Mouse (Mus musculus) forebrain, embryonic 15.5 days (tissue): ENCODE measurements at regions not wholly inside any gene's neighbourhood (a gene's known extent, or its start where the extent isn't known, plus 50 kb on each side); places are given as distances from the start of the nearest gene placed in this dataset.

ENCODE experiments used
- ATAC-seq: fragments of 200-750 bp; cut with Nextera tagmentation; replicated peaks from 2 replicates; pipeline ENCODE4 v1.8.0; 2017; ENCODE audit warnings: mild to moderate bottlenecking, moderate TSS enrichment, moderate library complexity
- H3K27ac ChIP-seq: fragments of 300-500 bp; sonication (generic); replicated peaks from 2 replicates; pipeline ENCODE4 v1.5.1; 2015; ENCODE audit warnings: mild to moderate bottlenecking, inconsistent platforms
- H3K27me3 ChIP-seq: fragments of 300-500 bp; sonication (generic); 2 replicates; pipeline ENCODE4 v1.6.1; 2015; ENCODE audit warnings: inconsistent platforms
- H3K36me3 ChIP-seq: fragments of 300-500 bp; sonication (generic); 2 replicates; pipeline ENCODE4 v1.6.1; 2015; ENCODE audit warnings: mild to moderate bottlenecking, inconsistent platforms
- H3K4me1 ChIP-seq: fragments of 300-500 bp; sonication (generic); 2 replicates; pipeline ENCODE4 v1.6.1; 2015; ENCODE audit warnings: inconsistent platforms
- H3K4me2 ChIP-seq: fragments of 300-500 bp; sonication (generic); replicated peaks from 2 replicates; pipeline ENCODE4 v1.6.1; 2015; ENCODE audit warnings: mild to moderate bottlenecking, inconsistent platforms
- H3K4me3 ChIP-seq: fragments of 300-500 bp; sonication (generic); 2 replicates; pipeline ENCODE4 v1.5.1; 2015; ENCODE audit warnings: mild to moderate bottlenecking, inconsistent platforms
- H3K9ac ChIP-seq: fragments of 300-500 bp; sonication (generic); replicated peaks from 2 replicates; pipeline ENCODE4 v1.6.1; 2015; ENCODE audit warnings: mild to moderate bottlenecking, inconsistent platforms
- H3K9me3 ChIP-seq: fragments of 300-500 bp; sonication (generic); 2 replicates; pipeline ENCODE4 v1.6.1; 2016; ENCODE audit warnings: inconsistent platforms
- WGBS: fragments of 180-500 bp; shearing (Covaris S2); methylation state at CpG from one replicate; pipeline ENCODE4 v1.1.7; 2015; ENCODE audit warnings: mixed read lengths; 5-methylcytosine and 5-hydroxymethylcytosine counted together

DNA sequence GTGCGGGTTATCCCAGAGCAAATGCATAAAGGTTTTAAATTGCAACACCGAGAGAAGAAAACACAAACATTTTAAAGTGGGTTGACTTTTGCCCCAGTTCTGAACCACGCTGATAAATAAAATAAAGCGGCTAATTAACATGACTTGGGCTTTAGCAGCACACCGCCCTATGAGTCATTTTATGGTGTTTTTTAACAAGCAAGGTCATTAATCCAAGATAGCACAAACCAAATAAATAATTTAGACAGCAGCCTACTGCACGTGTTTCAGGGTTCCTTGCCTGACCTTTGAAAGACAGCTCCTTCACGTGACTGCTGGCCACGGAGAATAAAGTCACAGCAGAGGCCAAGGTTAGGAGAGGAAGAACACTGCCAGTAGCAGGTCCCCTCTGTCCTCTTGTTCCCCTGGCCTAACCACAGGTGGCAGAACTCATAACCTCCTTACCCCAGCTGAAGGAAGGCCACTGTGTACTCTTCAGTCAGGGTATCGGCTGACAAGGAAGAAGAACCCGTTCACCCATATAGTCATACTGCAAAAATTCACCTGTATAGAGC is 371.8 kb upstream of the Acvr2a start:
- H3K9me3 ChIP-seq: no peaks in the 10 kb centered on the region
- H3K27ac ChIP-seq: no peak overlapping the region
- peaks cover 17% of the 10 kb centered on the region for H3K4me1 ChIP-seq
- no peak overlapping the region for H3K4me3 ChIP-seq
- H3K9ac ChIP-seq: no peak overlapping the region
- H3K4me2 ChIP-seq: no peak overlapping the region
- 78% methylated on average over 10 of the region's 10 CpGs for WGBS
- H3K27me3 ChIP-seq: no peaks in the 10 kb centered on the region
- ATAC-seq: no peak
- no peaks in the 10 kb centered on the region for H3K36me3 ChIP-seq

DNA sequence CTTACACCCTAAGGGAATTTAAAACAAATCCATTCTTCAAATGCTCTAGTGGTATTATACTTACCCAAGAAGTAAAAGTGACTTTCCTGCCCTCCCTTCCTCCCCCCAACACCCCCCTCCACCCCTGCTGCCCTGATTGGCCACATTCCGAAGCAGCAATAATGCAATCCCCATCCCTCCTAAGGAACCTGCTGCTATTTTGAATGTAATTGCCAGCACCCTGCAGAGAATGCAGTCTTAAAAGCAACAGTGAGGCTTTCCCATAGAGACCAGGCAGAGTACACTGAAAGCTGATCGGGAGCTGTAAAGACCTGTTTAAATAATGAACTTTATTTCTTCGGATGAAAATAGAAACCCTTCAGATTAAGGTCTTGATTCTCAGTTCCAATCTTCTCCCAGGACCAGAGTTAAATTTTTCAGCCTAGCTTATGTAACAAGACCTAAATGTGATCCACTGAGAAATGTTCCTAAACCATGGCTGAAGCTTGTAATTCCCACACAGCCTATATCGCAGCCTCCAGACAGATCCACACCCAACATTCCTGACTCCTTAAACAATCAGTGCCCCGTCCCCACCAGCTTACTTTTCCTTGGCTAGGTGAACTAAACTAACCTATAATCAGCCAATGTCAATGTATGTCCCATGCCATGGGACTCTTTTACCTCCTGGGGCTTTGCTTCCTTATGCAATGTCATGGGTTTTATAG is 367.9 kb upstream of the Acvr2a start:
- ATAC-seq: no peak
- Histone ChIP-seq H3K4me1 (peaks cover 16% of the 10 kb centered on the region), H3K9me3 (no peaks in the 10 kb centered on the region), H3K36me3 (no peaks in the 10 kb centered on the region), H3K4me3 (no peak overlapping the region), H3K9ac (no peak overlapping the region), H3K27me3 (no peaks in the 10 kb centered on the region), H3K27ac (no peak overlapping the region), H3K4me2 (no peak overlapping the region)
- WGBS: 5% methylated on average over 5 of the region's 5 CpGs

DNA sequence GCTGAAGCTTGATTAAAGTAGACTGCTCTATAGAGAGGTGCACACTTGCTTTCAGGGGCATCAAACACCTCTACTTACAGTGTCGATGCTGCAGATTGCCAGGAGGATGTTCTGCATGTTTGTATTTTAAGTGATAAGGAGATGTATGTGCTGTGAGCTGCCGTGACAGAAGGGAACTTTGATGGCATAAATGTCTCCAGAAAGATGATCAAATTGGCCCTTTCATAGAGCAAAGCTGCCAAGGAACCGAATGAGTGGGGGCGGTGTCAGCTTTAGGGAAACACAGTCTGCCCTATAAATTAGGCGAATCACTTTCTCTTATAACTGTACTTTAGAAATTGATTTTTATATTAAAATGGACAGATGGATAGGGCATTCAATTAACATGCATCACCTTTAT is 367.3 kb upstream of the Acvr2a start:
- Histone ChIP-seq H3K4me2 (no peak overlapping the region), H3K27ac (no peak overlapping the region), H3K9me3 (no peaks in the 10 kb centered on the region), H3K4me3 (no peak overlapping the region), H3K27me3 (no peaks in the 10 kb centered on the region), H3K9ac (no peak overlapping the region), H3K4me1 (peaks cover 11% of the 10 kb centered on the region; the same call in 1 of the 2 replicates), H3K36me3 (no peaks in the 10 kb centered on the region)
- 54% methylated on average over 5 of the region's 5 CpGs for WGBS
- ATAC-seq: no peak

DNA sequence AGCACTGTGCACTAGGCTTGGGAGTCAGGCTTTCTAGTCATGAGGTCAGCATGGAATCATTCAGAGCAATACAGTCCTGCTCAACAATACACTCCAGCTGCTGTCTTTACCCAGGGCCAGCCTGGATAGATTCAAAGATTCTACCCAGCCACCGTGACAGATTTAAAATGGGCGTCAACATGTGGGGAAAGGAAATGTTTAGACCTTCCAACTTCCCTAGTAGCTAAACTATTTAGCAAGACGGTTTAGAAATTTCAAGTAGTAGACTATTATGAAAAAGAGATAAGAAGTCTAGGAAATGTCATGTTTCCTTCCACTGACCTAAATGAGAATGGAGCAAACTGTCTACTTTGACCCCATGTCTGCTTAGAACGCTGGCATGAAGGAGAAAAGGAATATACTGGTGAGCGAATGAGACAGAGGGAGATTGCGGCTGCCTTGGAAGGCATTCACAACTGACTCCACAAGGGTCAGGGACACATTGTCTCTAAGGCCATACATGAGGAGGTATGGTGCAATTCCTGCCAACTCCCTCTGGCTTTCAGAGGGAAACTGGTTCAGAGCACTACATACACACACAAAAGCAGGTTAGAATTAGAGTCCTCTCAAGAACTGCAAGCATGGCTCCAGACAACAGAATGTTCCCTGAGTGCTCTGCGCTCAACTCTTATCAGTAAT is 364.6 kb upstream of the Acvr2a start:
- ATAC-seq: no peak
- Histone ChIP-seq H3K9ac (no peak overlapping the region), H3K27ac (no peak overlapping the region), H3K9me3 (no peaks in the 10 kb centered on the region), H3K4me1 (0 out of 2 replicates have a peak, but pooled peaks cover 9% of the 10 kb centered on the region), H3K4me2 (no peak overlapping the region), H3K4me3 (no peak overlapping the region), H3K36me3 (no peaks in the 10 kb centered on the region), H3K27me3 (no peaks in the 10 kb centered on the region)
- 93% methylated on average over 7 of the region's 7 CpGs for WGBS

DNA sequence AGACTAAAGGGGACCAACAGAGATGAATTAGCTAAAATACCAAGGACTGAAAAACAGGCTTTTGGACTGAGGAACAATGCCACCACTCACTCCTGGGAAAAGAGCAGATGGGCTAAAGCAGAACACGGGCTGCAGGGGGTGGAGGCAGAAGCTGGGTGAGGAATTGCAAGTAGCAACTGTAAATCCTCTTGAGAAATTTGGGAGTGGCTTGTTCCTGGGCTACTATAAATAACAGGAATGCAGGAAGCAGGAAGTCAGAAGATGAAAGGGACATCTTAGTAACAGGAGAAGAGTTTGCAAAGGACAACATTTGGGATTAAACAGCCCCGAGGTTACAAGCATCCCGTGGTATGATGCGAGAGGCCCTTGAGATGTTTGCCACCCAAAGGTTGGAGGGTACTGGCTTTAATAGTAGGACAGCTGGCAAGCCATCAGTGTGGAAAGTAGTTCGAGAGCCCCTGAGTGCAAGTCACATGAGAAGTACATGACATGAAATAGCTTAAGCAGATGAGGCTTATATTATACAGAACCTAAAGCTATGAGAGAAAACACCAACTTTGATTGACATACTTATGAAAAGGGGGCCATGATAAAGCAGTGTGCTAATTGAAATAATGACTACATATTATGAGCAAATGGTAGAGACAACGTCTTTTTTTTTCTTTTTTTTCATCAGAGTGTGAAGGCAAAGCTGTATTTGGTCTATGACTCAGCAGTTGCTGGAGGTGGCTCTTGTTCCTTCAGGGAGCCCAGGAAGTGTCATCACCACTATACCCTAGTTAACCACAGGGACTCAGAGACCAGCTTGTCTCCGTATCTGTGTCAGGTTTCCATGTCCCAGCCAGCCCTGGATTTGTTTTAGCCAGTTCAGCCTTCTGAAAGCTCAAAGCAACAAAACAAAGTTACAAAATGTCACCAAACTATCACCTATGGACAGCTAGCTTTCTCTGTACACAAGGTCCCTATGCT is 357.6 kb upstream of the Acvr2a start:
- Histone ChIP-seq H3K4me2 (no peak overlapping the region), H3K27ac (no peak overlapping the region), H3K9ac (no peak overlapping the region), H3K36me3 (no peaks in the 10 kb centered on the region), H3K4me3 (no peak overlapping the region), H3K4me1 (no peaks in the 10 kb centered on the region), H3K9me3 (no peaks in the 10 kb centered on the region), H3K27me3 (no peaks in the 10 kb centered on the region)
- 68% methylated on average over 7 of the region's 7 CpGs for WGBS
- no peak for ATAC-seq

DNA sequence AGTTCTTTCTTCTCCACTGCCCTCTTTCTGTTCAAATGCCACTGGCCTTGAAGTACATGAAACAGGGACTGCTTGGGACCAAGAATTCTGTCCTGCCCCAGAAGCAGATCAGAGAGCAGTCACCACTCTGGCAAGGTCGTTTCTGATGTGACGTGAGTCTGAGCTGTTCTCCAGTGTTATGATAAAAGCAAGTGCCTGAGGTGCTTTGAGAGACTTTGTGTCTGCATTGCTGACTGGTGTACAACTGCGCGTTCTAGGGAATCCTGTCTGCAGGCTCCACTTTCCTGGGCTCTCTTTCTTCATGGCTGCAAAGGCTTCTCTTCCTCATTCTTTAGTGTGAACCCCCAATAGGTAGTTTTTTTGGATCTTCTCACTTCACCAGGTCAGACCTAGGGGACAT is 356.8 kb upstream of the Acvr2a start:
- no peak overlapping the region for H3K4me2 ChIP-seq
- no peaks in the 10 kb centered on the region for H3K4me1 ChIP-seq
- H3K36me3 ChIP-seq: no peaks in the 10 kb centered on the region
- H3K27ac ChIP-seq: no peak overlapping the region
- 93% methylated on average over 4 of the region's 4 CpGs for WGBS
- H3K9ac ChIP-seq: no peak overlapping the region
- H3K4me3 ChIP-seq: no peak overlapping the region
- no peaks in the 10 kb centered on the region for H3K27me3 ChIP-seq
- ATAC-seq: no peak
- no peaks in the 10 kb centered on the region for H3K9me3 ChIP-seq

DNA sequence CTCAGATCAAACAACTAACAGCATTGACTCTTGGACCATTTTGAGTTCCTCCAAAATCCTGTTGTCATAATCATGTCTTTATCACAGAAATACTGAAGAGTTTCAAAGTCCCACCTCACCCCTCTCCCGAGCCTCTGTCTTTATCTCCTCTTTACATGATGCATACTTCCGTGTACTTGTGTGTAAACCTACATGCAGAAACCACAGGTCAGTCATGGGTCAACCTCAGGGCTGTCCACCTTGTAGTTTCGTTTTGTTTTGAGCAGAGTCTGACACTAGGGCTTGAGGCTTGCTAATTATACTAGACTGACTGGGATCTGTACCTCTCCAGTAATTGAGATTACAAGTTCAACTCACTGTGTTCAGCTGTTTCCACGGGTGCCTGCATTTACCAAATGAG is 348.4 kb upstream of the Acvr2a start:
- no peak overlapping the region for H3K4me3 ChIP-seq
- H3K4me2 ChIP-seq: no peak overlapping the region
- no peak for ATAC-seq
- H3K4me1 ChIP-seq: peaks cover 3% of the 10 kb centered on the region; the same call in 1 of the 2 replicates
- H3K9ac ChIP-seq: no peak overlapping the region
- 87% methylated on average over 4 of the region's 4 CpGs for WGBS
- no peaks in the 10 kb centered on the region for H3K9me3 ChIP-seq
- H3K27ac ChIP-seq: no peak overlapping the region
- no peaks in the 10 kb centered on the region for H3K27me3 ChIP-seq
- H3K36me3 ChIP-seq: no peaks in the 10 kb centered on the region

DNA sequence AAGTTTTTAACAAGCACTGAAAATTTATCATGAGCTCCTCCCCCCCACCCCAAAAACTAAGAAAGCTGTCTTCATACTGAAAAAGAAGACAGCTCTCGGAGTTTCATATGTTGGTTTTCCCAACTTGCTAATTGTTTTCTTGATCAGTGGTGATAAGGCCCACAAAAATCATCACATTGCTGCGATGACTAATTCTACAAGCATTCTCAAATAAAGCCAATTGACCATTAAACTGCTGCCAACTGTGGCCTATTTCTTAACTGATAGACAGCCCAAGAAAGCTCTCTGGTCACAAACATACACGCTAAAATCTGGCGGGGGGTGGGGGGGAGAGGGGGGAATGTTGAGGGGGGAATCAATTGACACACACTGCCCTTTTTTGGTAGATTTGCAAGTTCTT is 345.0 kb upstream of the Acvr2a start:
- peaks cover 3% of the 10 kb centered on the region; the same call in 1 of the 2 replicates for H3K4me1 ChIP-seq
- 45% methylated on average over 4 of the region's 4 CpGs for WGBS
- ATAC-seq: no peak
- no peak overlapping the region for H3K9ac ChIP-seq
- no peaks in the 10 kb centered on the region for H3K27me3 ChIP-seq
- no peak overlapping the region for H3K4me2 ChIP-seq
- H3K27ac ChIP-seq: no peak overlapping the region
- no peaks in the 10 kb centered on the region for H3K9me3 ChIP-seq
- H3K4me3 ChIP-seq: no peak overlapping the region
- H3K36me3 ChIP-seq: no peaks in the 10 kb centered on the region

DNA sequence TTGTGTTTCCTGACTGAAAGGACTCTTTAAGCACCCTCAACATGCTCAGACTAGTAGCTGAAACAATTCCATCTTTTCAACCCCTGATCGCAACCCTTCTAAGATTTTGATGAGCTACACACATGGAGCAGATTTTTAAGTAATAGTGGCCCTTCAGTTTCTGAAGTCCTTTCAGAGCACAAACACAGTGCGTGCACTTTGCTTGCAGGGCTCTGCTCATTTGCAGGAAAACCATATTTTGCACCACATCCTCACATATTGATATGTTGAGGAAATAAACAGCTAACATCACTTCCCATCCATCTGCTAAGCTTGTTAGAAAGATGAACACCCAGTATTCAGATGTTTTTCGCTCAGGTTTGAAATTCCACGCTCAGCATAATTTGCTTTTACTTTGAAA is 344.6 kb upstream of the Acvr2a start:
- no peak overlapping the region for H3K27ac ChIP-seq
- H3K4me1 ChIP-seq: peaks cover 3% of the 10 kb centered on the region; the same call in 1 of the 2 replicates
- WGBS: 61% methylated on average over 4 of the region's 4 CpGs
- H3K27me3 ChIP-seq: no peaks in the 10 kb centered on the region
- ATAC-seq: no peak
- no peak overlapping the region for H3K4me2 ChIP-seq
- no peaks in the 10 kb centered on the region for H3K36me3 ChIP-seq
- no peaks in the 10 kb centered on the region for H3K9me3 ChIP-seq
- H3K4me3 ChIP-seq: no peak overlapping the region
- no peak overlapping the region for H3K9ac ChIP-seq

DNA sequence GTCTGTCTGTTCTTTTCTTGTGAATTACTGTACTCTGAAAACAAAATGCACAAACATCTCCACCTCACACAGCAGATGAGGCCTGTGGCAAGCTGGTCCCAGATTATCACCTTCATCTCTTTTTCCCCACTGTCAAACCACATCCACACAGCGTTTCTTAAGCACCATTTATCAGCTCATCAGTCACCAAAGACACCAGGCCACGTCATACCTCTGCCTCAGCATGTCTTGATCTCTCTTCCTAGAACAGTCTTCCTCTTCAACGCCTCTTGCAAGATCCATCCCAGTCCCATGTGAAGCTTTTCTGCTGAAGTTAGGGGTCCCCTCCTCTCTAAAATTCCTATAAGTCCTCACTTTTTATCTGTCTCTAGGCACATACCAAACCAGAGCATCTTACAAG is 340.8 kb upstream of the Acvr2a start:
- Histone ChIP-seq H3K9me3 (no peaks in the 10 kb centered on the region), H3K27me3 (no peaks in the 10 kb centered on the region), H3K27ac (no peak overlapping the region), H3K9ac (no peak overlapping the region), H3K4me3 (no peak overlapping the region), H3K36me3 (no peaks in the 10 kb centered on the region), H3K4me2 (no peak overlapping the region), H3K4me1 (peaks cover 3% of the 10 kb centered on the region; the same call in 1 of the 2 replicates)
- no peak for ATAC-seq
- WGBS: 81% methylated on average over 3 of the region's 3 CpGs

DNA sequence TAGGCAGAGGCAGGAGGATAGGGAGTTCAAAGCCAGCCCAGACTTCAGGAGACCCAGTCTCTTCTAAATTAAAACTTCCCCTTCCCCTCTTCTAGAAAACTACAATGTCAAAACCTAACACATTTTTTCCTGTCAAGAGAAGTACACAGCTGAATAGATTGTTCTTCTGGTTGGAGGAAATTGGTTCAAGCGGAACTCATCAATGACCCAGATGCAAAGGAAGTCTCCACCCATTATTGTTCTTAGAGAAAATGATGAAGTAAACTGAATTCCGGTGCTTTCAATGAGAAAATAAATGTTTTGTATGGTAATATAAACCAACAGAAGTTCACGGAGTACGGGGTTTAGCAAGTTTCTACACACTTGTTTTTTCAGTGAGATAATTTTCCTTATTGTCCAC is 339.3 kb upstream of the Acvr2a start:
- Histone ChIP-seq H3K27ac (no peak overlapping the region), H3K27me3 (no peaks in the 10 kb centered on the region), H3K4me1 (peaks cover 3% of the 10 kb centered on the region; the same call in 1 of the 2 replicates), H3K36me3 (no peaks in the 10 kb centered on the region), H3K4me3 (no peak overlapping the region), H3K9ac (no peak overlapping the region), H3K4me2 (no peak overlapping the region), H3K9me3 (no peaks in the 10 kb centered on the region)
- WGBS: 91% methylated on average over 4 of the region's 4 CpGs
- ATAC-seq: no peak

DNA sequence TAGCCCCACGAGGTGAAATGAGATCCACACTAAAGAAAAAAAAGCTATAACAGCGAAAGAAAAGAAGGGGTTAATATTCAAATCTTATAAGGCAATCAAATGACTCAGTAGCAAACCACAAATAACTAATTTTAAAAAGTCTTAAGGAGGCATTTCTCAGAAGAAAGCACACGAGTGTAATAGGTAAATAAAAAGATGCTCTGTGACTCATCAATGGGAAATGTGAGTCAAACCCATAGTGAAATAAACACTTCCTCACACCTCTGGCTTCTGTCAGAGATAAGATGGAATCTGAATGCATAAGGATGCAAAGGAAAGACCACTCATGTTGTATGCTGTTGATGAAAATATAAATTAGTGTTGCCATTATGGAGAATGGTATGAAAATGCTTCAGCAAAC is 337.1 kb upstream of the Acvr2a start:
- Histone ChIP-seq H3K4me1 (peaks cover 12% of the 10 kb centered on the region; the same call in 1 of the 2 replicates), H3K4me2 (no peak overlapping the region), H3K9me3 (no peaks in the 10 kb centered on the region), H3K9ac (no peak overlapping the region), H3K27me3 (no peaks in the 10 kb centered on the region), H3K36me3 (no peaks in the 10 kb centered on the region), H3K4me3 (no peak overlapping the region), H3K27ac (no peak overlapping the region)
- WGBS: 64% methylated on average over 3 of the region's 3 CpGs
- no peak for ATAC-seq
